ENCODE assay signal across 8 mouse cellular contexts in genomic region chr16:72979407-72980219, GRCm38 (mm10).
A peak's percentile ranks its signal among the peaks of the same experiment; 100 is the strongest.
DNase-seq lines count a peak whose midpoint lies in the region; ATAC-seq and TF ChIP-seq lines count a peak whose summit lies in the region.

No protein-coding gene starts in this region.

- no peak for TF ChIP-seq EP300 in liver, embryonic 14.5 days (IDR thresholded peaks at IDR 0.05; ENCODE audit: low read depth)

- H3K27me3 ChIP-seq in E14TG2a.4 (ENCODE audit: insufficient read depth, low read length), result no peaks in the 10 kb centered on the region
- no peaks in the 10 kb centered on the region for H3K27me3 ChIP-seq in heart, embryonic 12.5 days (replicated peaks)
- no peaks in the 10 kb centered on the region for H3K27me3 ChIP-seq in liver, embryonic 14.5 days (ENCODE audit: control insufficient read depth, insufficient read depth, low read length)
- no peaks in the 10 kb centered on the region for H3K27me3 ChIP-seq in neural tube, embryonic 14.5 days (ENCODE audit: control insufficient read depth, insufficient read depth, low read length)

- H3K9me3 ChIP-seq in E14TG2a.4 (ENCODE audit: low read length), result no peaks in the 10 kb centered on the region
- no peaks in the 10 kb centered on the region for H3K9me3 ChIP-seq in heart, embryonic 12.5 days (replicated peaks)
- H3K9me3 ChIP-seq in liver, embryonic 14.5 days (ENCODE audit: control insufficient read depth, low read length), result no peaks in the 10 kb centered on the region
- no peaks in the 10 kb centered on the region for H3K9me3 ChIP-seq in neural tube, embryonic 14.5 days (ENCODE audit: control insufficient read depth, low read length)

- TF ChIP-seq CTCF in E14TG2a.4 (conservative IDR thresholded peaks at IDR 0.05; ENCODE audit: low read length), result peak; percentile 52
- TF ChIP-seq CTCF in liver, embryonic 14.5 days (IDR thresholded peaks at IDR 0.05; ENCODE audit: low read depth), result peak; percentile 60

- H3K27ac ChIP-seq in heart, embryonic 12.5 days (ENCODE audit: poor library complexity, severe bottlenecking), result no peak overlapping the region
- no peak overlapping the region for H3K27ac ChIP-seq in liver, embryonic 14.5 days
- no peak overlapping the region for H3K27ac ChIP-seq in neural tube, embryonic 14.5 days (ENCODE audit: low read depth, low read length)

- peak; percentile 81 for DNase-seq in adrenal gland, postnatal 14 days
- peak; percentile 73 for DNase-seq in embryo, embryonic 9.5 days (ENCODE audit: extremely low spot score)
- DNase-seq in kidney, postnatal 14 days, result peak; percentile 63
- peak in 1 of 3 experiments; percentile 17 for DNase-seq in liver, embryonic 14.5 days (ENCODE audit: low read depth in 3 of 3, low spot score in 3 of 3)
- peak; percentile 73 for DNase-seq in urinary bladder, postnatal 14 days (ENCODE audit: low spot score)

- 31% methylated on average over 8 of the region's 8 CpGs for WGBS in heart, embryonic 12.5 days
- WGBS in liver, embryonic 14.5 days (ENCODE audit: insufficient replicate concordance), result 23% methylated on average over 8 of the region's 8 CpGs
- 29% methylated on average over 8 of the region's 8 CpGs for WGBS in neural tube, embryonic 14.5 days

- H3K9ac ChIP-seq in heart, embryonic 12.5 days, result no peak overlapping the region
- no peak overlapping the region for H3K9ac ChIP-seq in liver, embryonic 14.5 days (replicated peaks)
- no peak overlapping the region for H3K9ac ChIP-seq in neural tube, embryonic 14.5 days (replicated peaks; ENCODE audit: low read depth, low read length)

- no peaks in the 10 kb centered on the region for H3K36me3 ChIP-seq in E14TG2a.4 (ENCODE audit: insufficient read depth, low read length)
- 0 out of 2 replicates have a peak, but pooled peaks cover 5% of the 10 kb centered on the region for H3K36me3 ChIP-seq in heart, embryonic 12.5 days
- no peaks in the 10 kb centered on the region for H3K36me3 ChIP-seq in liver, embryonic 14.5 days (replicated peaks; ENCODE audit: control insufficient read depth, insufficient read depth, low read depth)
- H3K36me3 ChIP-seq in neural tube, embryonic 14.5 days (ENCODE audit: control insufficient read depth, insufficient read depth, low read length), result no peaks in the 10 kb centered on the region

- ATAC-seq in heart, embryonic 12.5 days (ENCODE audit: insufficient number of reproducible peaks, low FRiP score), result peak; percentile 29; the same call in 1 of the 2 replicates
- no peak for ATAC-seq in liver, embryonic 14.5 days (ENCODE audit: insufficient read depth)
- peak; percentile 71 for ATAC-seq in neural tube, embryonic 14.5 days (ENCODE audit: low read depth)

- no peak overlapping the region for H3K4me2 ChIP-seq in heart, embryonic 12.5 days
- no peak overlapping the region for H3K4me2 ChIP-seq in liver, embryonic 14.5 days (ENCODE audit: low read depth)
- H3K4me2 ChIP-seq in neural tube, embryonic 14.5 days (ENCODE audit: low read depth, low read length), result no peak overlapping the region

- H3K4me1 ChIP-seq in E14TG2a.4 (replicated peaks; ENCODE audit: low read depth, low read length), result no peaks in the 10 kb centered on the region
- H3K4me1 ChIP-seq in heart, embryonic 12.5 days (replicated peaks), result no peaks in the 10 kb centered on the region; the same call in 1 of the 2 replicates
- no peaks in the 10 kb centered on the region for H3K4me1 ChIP-seq in liver, embryonic 14.5 days (replicated peaks; ENCODE audit: control insufficient read depth in 2 of 2, insufficient read depth in 2 of 2, low read length in 1 of 2)
- H3K4me1 ChIP-seq in neural tube, embryonic 14.5 days (ENCODE audit: control insufficient read depth, insufficient read depth, low read length), result no peaks in the 10 kb centered on the region; the same call in 1 of the 2 replicates

- H3K4me3 ChIP-seq in E14TG2a.4 (replicated peaks; ENCODE audit: low read length), result no peak overlapping the region
- H3K4me3 ChIP-seq in heart, embryonic 12.5 days, result no peak overlapping the region
- H3K4me3 ChIP-seq in liver, embryonic 14.5 days (ENCODE audit: insufficient read depth in 1 of 2, low read depth in 2 of 2, low read length in 2 of 2), result no peak overlapping the region
- no peak overlapping the region for H3K4me3 ChIP-seq in neural tube, embryonic 14.5 days (ENCODE audit: low read depth, low read length)
